Mouse (Mus musculus): ENCODE measurements around the gene Lig3. TPM values are rescaled to one million over a fixed set of nuclear protein-coding genes. Genes with fewer than 3 reads are reported as not detected.
"Not testable (repeated sequence)": the region's sequence is repeated elsewhere in the genome, so short reads cannot be mapped to it uniquely, and the experiment has no call there.

Gene Lig3
- total RNA-seq, 2 experiments from 2014 or later, result 18.2 to 21.5 TPM

DNA sequence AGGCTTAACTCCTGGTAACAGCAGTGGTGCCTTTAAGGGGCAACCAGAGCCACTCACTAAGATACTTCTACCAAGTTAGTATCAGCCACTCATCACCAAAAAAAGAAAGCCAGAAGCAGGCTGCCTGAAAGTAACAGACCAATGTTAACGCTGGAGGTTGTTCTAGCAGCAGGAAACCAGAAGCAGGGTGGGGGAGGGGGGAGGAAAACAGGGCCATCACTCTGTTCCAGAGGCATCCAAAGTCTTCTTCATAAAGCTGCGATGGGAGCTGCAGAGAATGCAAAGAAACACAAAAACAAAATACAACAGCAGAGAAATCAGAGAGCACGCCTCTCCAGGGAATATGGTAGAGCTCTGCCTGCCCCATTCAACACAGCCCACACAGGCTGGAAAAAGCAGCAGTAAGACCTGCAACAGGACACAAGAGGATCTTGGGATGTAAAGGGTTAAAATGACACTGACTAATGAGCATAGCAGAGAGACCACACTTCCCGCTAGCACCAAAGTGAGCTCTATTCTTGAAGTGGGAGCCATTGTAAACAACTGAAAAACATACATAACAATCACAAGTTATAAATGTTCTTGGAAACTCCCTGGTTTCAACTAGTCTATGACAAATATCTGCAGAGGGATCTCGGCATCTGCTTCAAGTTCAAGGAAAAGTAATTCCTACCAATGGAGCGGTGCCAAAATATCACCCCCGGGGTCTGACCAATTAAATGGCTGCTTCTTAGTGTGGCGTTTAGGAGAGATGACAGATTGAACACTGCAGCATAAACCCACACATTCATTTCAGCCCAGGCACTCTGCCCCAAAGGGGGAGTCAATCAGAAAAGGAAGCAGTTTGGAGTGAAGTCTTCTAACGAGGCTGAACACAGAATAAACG is 50.3 kb downstream of the Lig3 start:
- no peak for DNase-seq (ENCODE audit: low spot score in 2 of 2)

DNA sequence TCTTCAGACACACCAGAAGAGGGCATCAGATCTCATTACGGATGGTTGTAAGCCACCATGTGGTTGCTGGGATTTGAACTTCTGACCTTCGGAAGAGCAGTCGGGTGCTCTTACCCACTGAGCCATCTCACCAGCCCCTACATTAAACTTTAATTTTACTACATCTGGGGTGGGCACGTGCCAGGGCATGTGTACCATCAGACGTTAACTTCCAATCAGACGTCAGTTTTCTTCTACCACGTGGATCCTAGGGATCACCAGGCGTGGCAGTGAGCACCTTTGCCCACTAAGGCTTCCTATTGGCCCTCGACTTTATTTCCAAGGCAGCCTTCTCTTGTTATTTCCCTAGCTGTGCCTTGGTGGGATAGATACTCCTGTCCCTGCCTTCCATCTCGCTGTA is 51.5 kb downstream of the Lig3 start:
- not testable (repeated sequence) for DNase-seq (ENCODE audit: low spot score in 2 of 2)

DNA sequence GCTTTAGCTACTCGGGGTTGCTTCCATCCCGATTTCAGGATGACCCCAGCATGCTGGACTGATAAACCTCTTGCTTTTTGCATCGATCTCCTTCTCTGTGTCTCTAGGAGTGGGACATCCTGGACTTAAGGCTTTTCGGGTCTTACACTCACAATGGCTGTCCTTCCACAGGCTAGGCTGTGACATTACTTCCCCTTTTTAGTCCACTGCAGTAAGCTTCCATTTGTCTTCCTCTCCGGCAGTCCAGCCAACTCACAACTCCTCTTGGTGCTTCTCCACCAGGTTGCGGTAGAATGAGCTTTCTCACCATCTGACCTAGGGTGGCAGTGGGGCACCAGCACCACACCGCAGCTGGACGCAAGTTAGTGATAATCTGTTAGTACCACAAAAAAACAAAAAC is 53.0 kb downstream of the Lig3 start:
- no peak for DNase-seq (ENCODE audit: low spot score in 2 of 2)

DNA sequence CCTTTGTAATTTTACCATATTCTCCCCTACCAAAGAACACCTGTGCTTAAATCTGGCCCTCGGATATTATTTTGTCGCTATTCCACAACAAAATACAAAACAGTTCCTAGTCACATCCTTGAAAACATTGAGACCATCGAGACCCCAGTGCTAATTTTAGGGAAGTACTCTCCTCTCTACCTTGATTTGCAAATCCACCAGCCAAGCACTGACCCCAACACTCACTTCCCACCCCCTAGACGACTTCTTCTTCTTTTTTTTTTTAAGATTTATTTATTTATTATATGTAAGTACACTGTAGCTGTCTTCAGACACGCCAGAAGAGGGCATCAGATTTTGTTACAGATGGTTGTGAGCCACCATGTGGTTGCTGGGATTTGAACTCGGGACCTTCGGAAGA is 53.5 kb downstream of the Lig3 start:
- DNase-seq (ENCODE audit: low spot score in 2 of 2), result not testable (repeated sequence)

DNA sequence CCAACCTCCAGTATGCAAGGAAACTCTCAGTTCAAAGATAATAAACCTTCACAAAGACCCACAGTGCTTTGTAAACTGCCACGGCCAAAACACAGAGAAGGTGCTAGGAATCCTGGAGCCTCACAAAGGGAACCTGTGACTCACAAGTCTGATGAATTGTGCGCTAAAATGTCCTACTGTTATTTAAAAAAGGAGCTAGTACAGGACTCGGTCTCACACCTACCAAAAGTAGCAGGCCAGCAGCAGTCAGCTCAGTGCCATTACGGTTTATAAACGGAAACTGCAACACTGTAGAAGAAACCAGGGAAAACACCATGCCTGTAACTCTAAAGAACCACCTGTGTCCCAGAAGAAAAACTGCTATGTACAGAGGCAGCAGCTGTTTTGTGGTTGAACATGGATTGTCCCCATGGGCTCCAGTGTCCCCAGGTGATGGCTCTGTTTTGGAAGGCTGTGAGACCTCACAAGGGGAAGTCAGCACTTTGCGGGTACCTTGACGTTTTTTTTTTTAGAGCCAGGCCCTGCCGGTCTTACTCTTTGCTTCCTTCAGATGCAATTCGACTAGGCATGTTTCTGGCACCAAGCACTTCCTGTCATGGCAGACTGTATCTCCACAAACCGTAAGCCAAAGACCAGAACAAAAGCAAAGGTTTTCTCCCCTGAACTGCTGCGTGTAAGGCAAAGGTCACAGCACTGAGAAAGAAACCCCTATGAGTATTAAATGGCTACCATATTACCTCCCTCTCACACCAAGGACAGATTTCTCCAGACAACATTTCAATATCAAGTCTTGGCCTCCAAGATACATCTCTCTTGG is 54.9 kb downstream of the Lig3 start:
- DNase-seq (ENCODE audit: low spot score in 2 of 2), result no peak

DNA sequence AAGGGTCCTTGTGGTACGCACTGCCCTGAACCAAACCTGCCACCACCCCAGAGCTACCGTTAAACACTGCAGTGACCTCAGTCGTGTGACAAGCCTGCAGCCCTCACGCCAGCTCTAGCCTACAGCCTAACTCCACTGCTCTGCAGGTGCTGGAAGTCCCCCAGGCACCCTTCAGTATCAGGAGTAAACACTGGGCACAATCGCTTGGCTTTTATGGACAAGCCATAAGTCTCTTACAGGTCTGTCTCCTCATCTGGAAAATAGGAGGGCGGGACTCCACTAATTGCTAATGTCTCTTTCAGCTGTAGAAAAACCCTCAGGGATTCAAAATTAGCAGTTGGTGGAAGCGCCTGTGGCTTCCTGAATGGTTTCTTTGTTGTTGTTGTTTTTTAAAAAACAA is 56.3 kb downstream of the Lig3 start:
- DNase-seq (ENCODE audit: low spot score in 2 of 2), result no peak

DNA sequence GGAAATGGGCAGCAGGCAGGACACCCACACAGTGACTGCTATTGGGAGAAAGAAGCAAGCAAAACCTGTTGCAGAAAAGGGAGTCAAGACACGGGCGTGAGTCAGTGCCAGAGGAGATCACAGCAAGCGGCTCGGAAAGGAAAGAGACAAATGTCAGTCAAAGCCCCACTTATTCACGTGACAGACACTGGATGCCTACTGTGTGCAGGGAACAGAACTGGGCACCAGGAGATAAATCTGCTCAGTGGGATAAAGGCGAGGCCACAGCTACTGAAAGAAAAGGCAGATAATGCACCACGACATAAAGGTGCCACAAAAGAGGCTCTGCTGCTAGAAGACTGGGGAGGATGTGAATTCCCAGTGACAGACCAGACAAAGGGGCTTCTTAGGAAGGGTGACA is 56.9 kb downstream of the Lig3 start:
- no peak for DNase-seq (ENCODE audit: low spot score in 2 of 2)

DNA sequence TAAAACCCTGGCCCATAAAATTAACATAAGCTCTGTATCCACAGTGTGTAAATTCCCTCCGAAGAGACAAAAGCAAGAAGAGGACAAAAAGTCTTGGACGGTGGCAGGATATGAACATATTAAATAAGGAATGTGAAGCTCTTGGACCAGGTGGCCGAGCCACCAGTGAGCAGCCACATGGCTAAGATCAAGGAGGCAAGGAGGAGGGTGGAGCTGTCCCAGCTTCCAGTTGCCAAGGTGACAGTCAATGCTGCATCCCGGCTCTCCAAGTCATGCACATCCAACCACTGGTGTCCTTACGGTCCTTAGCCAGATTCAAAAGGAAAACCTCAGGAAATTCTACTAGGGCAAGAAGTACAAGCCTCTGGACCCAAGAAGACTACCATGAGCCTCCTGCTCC is 57.6 kb downstream of the Lig3 start:
- no peak for DNase-seq (ENCODE audit: low spot score in 2 of 2)

DNA sequence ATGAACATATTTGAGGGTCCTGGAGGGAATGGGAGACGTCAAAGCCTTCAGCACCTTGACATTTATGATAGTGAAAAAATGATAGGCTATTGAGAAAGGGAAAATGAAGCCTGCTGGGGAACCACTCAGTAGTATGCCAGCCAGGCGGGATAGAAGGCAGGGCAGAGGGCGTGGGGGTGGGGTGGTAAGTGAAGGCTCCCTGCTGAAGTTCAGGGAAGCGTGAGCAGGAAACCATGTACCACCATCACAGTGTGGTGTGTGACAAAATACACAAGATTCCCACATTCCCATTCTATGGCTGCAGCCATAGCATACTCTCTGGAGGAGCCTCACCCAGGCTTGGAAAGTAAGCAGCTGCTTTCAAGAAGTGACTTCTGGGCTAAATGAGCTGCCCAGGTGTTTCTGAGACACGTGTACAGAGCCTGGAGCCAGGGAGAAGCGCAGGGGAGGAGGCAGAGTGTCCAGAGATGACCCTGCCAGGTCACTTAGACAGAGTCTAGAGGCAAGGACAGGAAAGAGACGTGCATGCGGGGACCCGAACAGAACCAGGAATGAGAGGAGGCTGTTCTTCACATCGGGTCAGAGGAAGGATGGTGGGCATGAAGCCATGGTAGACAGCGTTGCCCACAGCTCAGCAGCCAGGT is 64.0 kb downstream of the Lig3 start:
- DNase-seq (ENCODE audit: low spot score in 2 of 2), result peak in 1 of 2 experiments; percentile 4

DNA sequence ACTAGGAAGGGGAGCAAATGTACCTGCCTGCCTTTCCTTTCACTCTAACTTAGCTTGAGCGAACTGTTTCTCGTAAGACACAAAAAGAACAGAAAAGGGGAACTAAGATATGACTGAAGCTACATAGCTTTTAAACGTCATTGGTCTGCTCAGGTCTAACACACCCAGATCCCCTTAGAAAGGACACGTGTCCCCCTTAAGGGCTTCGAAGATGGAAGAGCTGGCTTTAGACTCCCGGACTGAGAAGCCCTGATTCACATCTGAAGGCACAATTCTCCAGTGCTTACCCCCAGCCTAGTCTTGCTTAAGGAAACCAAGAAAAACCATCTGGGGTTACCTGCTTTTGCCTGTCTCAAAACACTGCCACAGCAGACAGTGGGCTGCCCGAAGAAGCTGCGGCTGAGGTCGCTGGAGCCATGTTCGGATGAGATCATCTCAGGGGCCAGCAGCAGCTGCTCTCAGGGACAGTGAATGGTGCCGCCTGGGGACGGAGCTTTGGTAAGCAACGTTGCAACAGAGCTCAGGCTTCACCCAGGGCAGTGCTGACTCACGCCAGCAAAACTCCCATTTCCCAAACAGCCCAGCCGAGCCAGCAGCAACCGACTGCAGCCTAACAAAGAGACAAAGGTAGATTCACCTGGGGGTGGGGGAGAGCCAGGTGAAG is 64.6 kb downstream of the Lig3 start:
- peak; percentile 60 to 63 for DNase-seq (ENCODE audit: low spot score in 2 of 2)

DNA sequence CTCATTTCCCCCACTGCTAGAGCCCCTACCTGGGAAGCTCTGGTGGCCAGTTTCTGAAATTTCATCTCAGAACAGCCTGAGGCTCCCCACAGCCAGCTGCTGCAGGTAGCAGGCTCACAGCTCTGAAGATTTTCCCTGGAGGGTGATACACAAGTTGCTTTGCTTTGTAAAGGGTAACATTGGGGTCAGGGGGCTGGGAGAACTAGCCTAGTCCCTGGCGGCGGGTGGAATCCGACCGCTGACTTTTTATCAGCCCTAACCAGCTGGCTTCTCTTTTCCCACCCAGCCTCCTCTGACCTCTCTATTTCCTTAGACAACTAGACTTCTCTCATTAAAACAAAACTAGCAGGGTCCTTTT is 65.2 kb downstream of the Lig3 start:
- DNase-seq (ENCODE audit: low spot score in 2 of 2), result no peak

DNA sequence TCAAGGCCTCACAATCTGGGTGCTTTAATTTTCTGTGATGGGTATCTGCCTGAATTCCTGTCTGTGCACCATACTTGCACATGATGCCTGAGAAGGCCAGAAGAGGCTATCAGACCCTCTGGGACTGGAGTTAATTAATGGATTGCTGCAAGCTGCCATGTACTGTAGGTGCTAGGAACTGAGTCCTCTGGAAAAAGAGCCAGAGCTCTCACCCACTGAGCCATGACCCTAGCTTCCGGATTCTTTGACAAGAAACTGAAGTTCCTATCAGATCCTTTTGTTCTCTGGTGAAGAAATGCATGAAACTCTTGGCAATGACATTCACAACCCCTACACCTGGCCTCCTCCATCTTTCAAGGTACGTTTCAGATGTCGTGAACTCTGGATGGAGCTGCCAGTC is 66.0 kb downstream of the Lig3 start:
- no peak for DNase-seq (ENCODE audit: low spot score in 2 of 2)

DNA sequence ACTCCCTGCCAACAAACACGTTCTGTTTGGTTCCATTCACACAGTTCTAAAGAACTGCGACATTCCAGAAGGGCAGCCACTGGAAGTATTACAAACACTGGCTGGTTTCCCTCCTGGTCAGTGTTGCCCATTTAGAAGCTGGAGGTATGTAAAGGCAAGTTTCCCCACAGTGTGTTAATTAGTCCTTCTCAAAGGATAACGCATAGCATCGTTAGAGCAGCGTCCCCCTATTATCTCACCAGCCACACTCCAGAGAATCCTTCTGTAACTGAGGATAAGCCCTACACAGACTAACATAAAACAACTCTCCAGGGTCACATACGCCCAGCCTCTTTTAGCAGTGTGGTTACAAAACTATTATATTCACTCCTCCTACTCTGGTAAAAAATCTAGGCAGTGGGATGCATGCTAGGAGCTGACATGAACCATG is 66.7 kb downstream of the Lig3 start:
- DNase-seq (ENCODE audit: low spot score in 2 of 2), result no peak

DNA sequence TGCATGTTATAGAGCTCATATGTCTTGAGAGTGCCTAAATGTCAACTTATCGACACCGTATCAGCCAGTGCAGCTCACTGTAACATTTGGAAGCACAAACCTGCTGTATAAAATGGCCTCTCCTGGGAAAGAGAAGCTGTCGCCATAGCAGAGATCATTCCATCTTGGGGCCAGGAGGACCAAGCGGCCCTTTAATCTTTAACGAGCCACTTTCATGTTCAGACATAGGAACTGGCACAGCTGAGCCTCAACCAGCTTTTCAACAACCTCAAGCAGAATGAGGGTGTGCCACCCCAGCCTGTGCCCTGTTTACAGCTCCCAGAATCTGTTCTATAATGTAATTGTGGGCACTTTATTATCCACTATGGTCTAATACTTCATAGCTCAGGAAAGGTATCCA is 69.4 kb downstream of the Lig3 start:
- DNase-seq (ENCODE audit: low spot score in 2 of 2), result no peak

DNA sequence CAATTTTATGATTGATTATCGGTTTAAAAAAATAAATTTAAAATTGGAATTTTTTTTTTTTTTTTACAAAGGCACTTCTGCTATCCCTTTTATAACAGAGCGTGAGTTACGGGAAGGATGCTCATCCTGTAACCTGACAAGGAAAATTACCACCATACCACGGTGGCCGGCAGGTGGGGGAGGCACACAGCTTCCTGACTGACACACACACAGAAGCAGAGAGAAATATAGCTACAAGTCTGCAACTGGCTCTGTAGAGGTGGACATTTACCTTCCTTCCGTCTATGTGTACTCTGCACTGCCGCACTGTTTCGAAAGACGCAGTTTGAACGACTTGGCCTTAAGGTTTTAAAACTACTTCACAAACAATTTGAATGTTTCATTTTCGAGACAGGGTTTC is 71.2 kb downstream of the Lig3 start:
- no peak for DNase-seq (ENCODE audit: low spot score in 2 of 2)

DNA sequence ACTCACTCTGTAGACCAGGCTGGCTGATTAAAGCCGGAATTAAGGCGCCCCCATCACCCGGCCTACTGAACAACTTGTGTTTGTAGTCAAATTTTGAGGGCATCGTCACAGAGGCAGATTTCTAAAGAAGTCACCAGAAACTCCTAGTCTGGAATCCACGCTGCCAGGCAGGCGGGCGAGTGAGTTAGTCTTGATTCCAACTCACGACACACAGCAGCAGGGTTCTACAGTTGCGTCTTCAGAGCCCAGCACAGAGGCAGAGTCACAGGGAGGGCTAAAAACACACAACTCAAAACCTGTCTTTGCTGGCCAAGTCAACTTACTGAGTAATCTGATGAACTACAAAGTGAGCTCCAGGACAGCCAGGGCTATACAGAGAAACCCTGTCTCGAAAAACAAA is 71.6 kb downstream of the Lig3 start:
- no peak for DNase-seq (ENCODE audit: low spot score in 2 of 2)

DNA sequence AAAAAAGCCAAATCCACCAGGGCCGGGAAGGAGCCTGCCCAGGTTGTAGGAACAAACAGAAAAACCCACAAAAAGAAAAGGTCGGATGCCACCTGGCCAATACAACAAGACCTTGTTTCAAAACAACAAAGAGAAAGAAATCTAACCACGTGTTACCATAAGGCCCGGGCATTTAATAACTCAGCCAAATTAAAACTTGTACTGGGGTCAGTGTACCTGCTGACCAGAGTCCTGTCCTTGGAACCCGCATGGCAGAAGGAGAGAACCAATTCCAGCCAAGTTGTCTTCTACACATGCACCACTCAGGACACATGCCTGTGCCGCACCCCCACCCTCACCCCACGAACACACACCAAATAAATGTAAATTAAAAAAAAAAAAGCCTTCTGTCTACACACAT is 72.0 kb downstream of the Lig3 start:
- DNase-seq (ENCODE audit: low spot score in 2 of 2), result no peak

Measured in adrenal gland, adult 18-20 months (tissue).